Mouse (Mus musculus) MEL (cell line): ENCODE data around the gene Hebp1. TPM values are rescaled to one million over a fixed set of nuclear protein-coding genes. Genes with fewer than 3 reads are reported as not detected.

ENCODE experiments used
- DNase-seq: peaks from one replicate; pipeline ENCODE4 v3.0.0; 2011; ENCODE audit warnings: low read depth, low spot score
- H3K27ac ChIP-seq: 2 replicates; pipeline ENCODE4 v1.5.1; 2012; ENCODE audit warnings: low read depth, mild to moderate bottlenecking, control low read depth, low read length, moderate library complexity; ENCODE audit not compliant: control insufficient read depth
- H3K27me3 ChIP-seq, 2 experiments: fragments of 150-350 bp in 1 of 2; sonication (generic) in 1 of 2; 2 replicates each; pipeline ENCODE4 v1.6.1; 2012; ENCODE audit warnings: low read length in 2 of 2, mild to moderate bottlenecking in 2 of 2, improper control_type of control experiment in 1 of 2, moderate library complexity in 1 of 2; ENCODE audit not compliant: insufficient read depth in 2 of 2, control insufficient read depth in 1 of 2
- H3K36me3 ChIP-seq, 2 experiments: 2 replicates each; pipeline ENCODE4 v1.6.1; 2012 to 2014; ENCODE audit warnings: low read length in 2 of 2, improper control_type of control experiment in 1 of 2, inconsistent platforms in 1 of 2, mild to moderate bottlenecking in 1 of 2; ENCODE audit not compliant: insufficient read depth in 2 of 2, control insufficient read depth in 1 of 2
- H3K4me1 ChIP-seq, 2 experiments: fragments of 150-350 bp in 1 of 2; sonication (generic) in 1 of 2; 2 replicates each; pipeline ENCODE4 v1.6.1; 2012; ENCODE audit warnings: low read length in 2 of 2, improper control_type of control experiment in 1 of 2, mild to moderate bottlenecking in 1 of 2; ENCODE audit not compliant: insufficient read depth in 2 of 2, control insufficient read depth in 1 of 2
- H3K4me3 ChIP-seq, 2 experiments: fragments of 150-350 bp in 1 of 2; sonication (generic) in 1 of 2; 2 replicates each; pipeline ENCODE4 v1.5.1; 2012; ENCODE audit warnings: low read depth in 2 of 2, low read length in 2 of 2, mild to moderate bottlenecking in 2 of 2, moderate library complexity in 2 of 2, control low read depth in 1 of 2, improper control_type of control experiment in 1 of 2; ENCODE audit not compliant: control insufficient read depth in 1 of 2, insufficient read depth in 1 of 2
- H3K79me2 ChIP-seq: 2 replicates; pipeline ENCODE4 v1.6.1; 2012; ENCODE audit warnings: mild to moderate bottlenecking, low read length, moderate library complexity; ENCODE audit not compliant: control insufficient read depth, poor library complexity, insufficient read depth
- H3K9ac ChIP-seq: 2 replicates; pipeline ENCODE4 v1.6.1; 2012; ENCODE audit warnings: low read depth, mild to moderate bottlenecking, control low read depth, low read length, moderate library complexity; ENCODE audit not compliant: control insufficient read depth, poor library complexity, severe bottlenecking
- H3K9me3 ChIP-seq: fragments of 150-350 bp; sonication (generic); replicated peaks from 2 replicates; pipeline ENCODE4 v1.6.1; 2012; ENCODE audit warnings: mild to moderate bottlenecking, low read length, improper control_type of control experiment, moderate library complexity; ENCODE audit not compliant: insufficient read depth
- CHD1 ChIP-seq: IDR thresholded peaks from 2 replicates; pipeline ENCODE4 v1.6.1; 2012; ENCODE audit warnings: low read depth, mild to moderate bottlenecking, inconsistent platforms, low read length, improper control_type of control experiment
- CHD2 ChIP-seq: IDR thresholded peaks from 2 replicates; pipeline ENCODE4 v1.6.1; 2011; ENCODE audit warnings: low read length, improper control_type of control experiment
- E2F4 ChIP-seq: IDR thresholded peaks from 2 replicates; pipeline ENCODE4 v1.6.1; 2011; ENCODE audit warnings: low read depth, low read length, improper control_type of control experiment, borderline replicate concordance
- ETS1 ChIP-seq: IDR thresholded peaks from 2 replicates; pipeline ENCODE4 v1.6.1; 2012; ENCODE audit warnings: low read depth, mild to moderate bottlenecking, inconsistent platforms, low read length, improper control_type of control experiment, moderate library complexity
- GABPA ChIP-seq: IDR thresholded peaks from 2 replicates; pipeline ENCODE4 v1.6.1; 2012; ENCODE audit warnings: low read depth, mild to moderate bottlenecking, inconsistent platforms, low read length, improper control_type of control experiment, moderate library complexity
- JUND ChIP-seq: IDR thresholded peaks from 2 replicates; pipeline ENCODE4 v1.6.1; 2011; ENCODE audit warnings: low read depth, mild to moderate bottlenecking, improper control_type of control experiment, low read length
- MAFK ChIP-seq: IDR thresholded peaks from 2 replicates; pipeline ENCODE4 v1.6.1; 2011; ENCODE audit warnings: low read depth, mild to moderate bottlenecking, low read length, improper control_type of control experiment, borderline replicate concordance
- MAX ChIP-seq: IDR thresholded peaks from 2 replicates; pipeline ENCODE4 v1.6.1; 2011; ENCODE audit warnings: low read length, improper control_type of control experiment
- MAZ ChIP-seq: IDR thresholded peaks from 2 replicates; pipeline ENCODE4 v1.6.1; 2012; ENCODE audit warnings: low read depth, mild to moderate bottlenecking, inconsistent platforms, low read length, improper control_type of control experiment
- MEF2A ChIP-seq: IDR thresholded peaks from 2 replicates; pipeline ENCODE4 v1.6.1; 2014; ENCODE audit warnings: low read depth, mild to moderate bottlenecking, inconsistent platforms, low read length, improper control_type of control experiment; ENCODE audit not compliant: poor library complexity, insufficient replicate concordance, severe bottlenecking; ENCODE audit errors: extremely low read depth
- MXI1 ChIP-seq: IDR thresholded peaks from 2 replicates; pipeline ENCODE4 v1.6.1; 2011; ENCODE audit warnings: mild to moderate bottlenecking, low read depth, low read length, improper control_type of control experiment
- NELFE ChIP-seq: IDR thresholded peaks from 2 replicates; pipeline ENCODE4 v1.6.1; 2011; ENCODE audit warnings: low read depth, low read length, improper control_type of control experiment
- POLR2A ChIP-seq, 2 experiments: IDR thresholded peaks; 2 replicates each; pipeline ENCODE4 v1.6.1; 2011 to 2012; ENCODE audit warnings: low read length in 2 of 2, mild to moderate bottlenecking in 2 of 2, control low read depth in 1 of 2, improper control_type of control experiment in 1 of 2, low read depth in 1 of 2, moderate library complexity in 1 of 2; ENCODE audit not compliant: control insufficient read depth in 1 of 2, insufficient read depth in 1 of 2, poor library complexity in 1 of 2
- POLR2AphosphoS2 ChIP-seq: IDR thresholded peaks from 2 replicates; pipeline ENCODE4 v1.6.1; 2011; ENCODE audit warnings: low read length, improper control_type of control experiment
- RAD21 ChIP-seq: IDR thresholded peaks from 2 replicates; pipeline ENCODE4 v1.6.1; 2011; ENCODE audit warnings: mild to moderate bottlenecking, low read depth, low read length, improper control_type of control experiment
- TAL1 ChIP-seq: IDR thresholded peaks from 2 replicates; pipeline ENCODE4 v1.6.1; 2012; ENCODE audit warnings: mild to moderate bottlenecking, inconsistent platforms, low read length, moderate library complexity, mixed read lengths
- TCF12 ChIP-seq: IDR thresholded peaks from 2 replicates; pipeline ENCODE4 v1.6.1; 2014; ENCODE audit warnings: low read depth, mild to moderate bottlenecking, inconsistent platforms, low read length, improper control_type of control experiment, moderate library complexity
- UBTF ChIP-seq: IDR thresholded peaks from 2 replicates; pipeline ENCODE4 v1.6.1; 2012; ENCODE audit warnings: low read depth, mild to moderate bottlenecking, inconsistent platforms, low read length, improper control_type of control experiment, moderate library complexity, borderline replicate concordance; ENCODE audit not compliant: insufficient read depth
- USF1 ChIP-seq: IDR thresholded peaks from 2 replicates; pipeline ENCODE4 v1.6.1; 2014; ENCODE audit warnings: low read depth, mild to moderate bottlenecking, inconsistent platforms, low read length, improper control_type of control experiment, moderate library complexity
- USF2 ChIP-seq, 2 experiments: IDR thresholded peaks; 2 replicates each; pipeline ENCODE4 v1.6.1; 2011 to 2012; ENCODE audit warnings: improper control_type of control experiment in 2 of 2, low read length in 2 of 2, borderline replicate concordance in 1 of 2, inconsistent platforms in 1 of 2, low read depth in 1 of 2, mild to moderate bottlenecking in 1 of 2; ENCODE audit not compliant: insufficient read depth in 1 of 2
- polyA plus RNA-seq, 2 experiments: library from polyadenylated mRNA; stranded (reverse) in 1 of 2; unstranded in 1 of 2; fragments of >175 nt in 1 of 2; fragments of >200 nt in 1 of 2; gene quantifications; 2 replicates each; pipeline versions ENCODE4 v1.2.1 to v1.2.4; 2012; ENCODE audit warnings: low replicate concordance in 2 of 2, low read depth in 1 of 2; ENCODE audit not compliant: insufficient read length in 2 of 2, insufficient read depth in 1 of 2, missing spikeins in 1 of 2
- total RNA-seq: library from RNA; depleted of rRNA; stranded (reverse); fragments of 300-350 nt; gene quantifications from 2 replicates; pipeline ENCODE4 v1.2.3, GENCODE M21; 2012

Hebp1 gene
- total and polyA plus RNA-seq, 3 experiments = 16.7 to 25.1 TPM; not detected in 1

DNA sequence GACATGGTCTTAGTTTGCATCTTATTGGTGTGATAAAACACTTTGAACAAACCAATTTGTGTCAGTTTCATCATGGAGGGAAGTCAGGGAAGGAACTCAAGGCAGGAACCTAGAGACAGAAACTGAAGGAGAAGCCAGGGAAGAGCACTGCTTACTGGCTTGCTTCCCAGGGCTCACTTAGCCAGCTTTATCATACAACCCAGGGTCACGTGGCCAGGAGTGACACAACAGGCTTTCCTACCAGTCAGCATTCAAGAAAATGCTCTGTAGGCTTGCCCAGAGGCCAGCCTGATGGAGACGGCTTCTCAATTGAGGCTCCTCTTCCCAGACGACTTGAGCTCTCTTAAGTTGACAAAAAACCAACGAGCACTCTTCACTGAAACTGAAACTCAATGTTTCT is 2.9 kb downstream of the Hebp1 start:
- no peaks in the 10 kb centered on the region for H3K9me3 ChIP-seq
- peaks cover 9 to 13% of the 10 kb centered on the region in 2 experiments; a peak in 3 of 4 replicates for H3K4me1 ChIP-seq
- no peak overlapping the region for H3K27ac ChIP-seq
- no peak for DNase-seq
- H3K79me2 ChIP-seq = peaks cover 2% of the 10 kb centered on the region
- peaks cover 0 to 12% of the 10 kb centered on the region in 2 experiments; a peak in 2 of 4 replicates for H3K36me3 ChIP-seq
- no peaks in the 10 kb centered on the region for H3K27me3 ChIP-seq
- H3K4me3 ChIP-seq = no peak overlapping the region
- no peak for TF ChIP-seq POLR2AphosphoS2
- TF ChIP-seq USF2 (IDR thresholded peaks at IDR 0.05; ENCODE audit: borderline replicate concordance in 1 of 2, insufficient read depth in 1 of 2, low read depth in 1 of 2, low read length in 2 of 2) = 0 out of 4 replicates have a peak, but pooled peaks of 1 of the 2 experiments have one; percentile 42
- TF ChIP-seq RAD21 = no peak
- TF ChIP-seq MXI1 = no peak
- TF ChIP-seq MAX = no peak
- TF ChIP-seq CHD1 = no peak
- peak; percentile 83 for TF ChIP-seq USF1
- TF ChIP-seq POLR2A (IDR thresholded peaks at IDR 0.05; ENCODE audit: control insufficient read depth in 1 of 2, insufficient read depth in 1 of 2, low read depth in 1 of 2, low read length in 2 of 2, poor library complexity in 1 of 2) = no peak
- H3K9ac ChIP-seq = no peak overlapping the region

DNA sequence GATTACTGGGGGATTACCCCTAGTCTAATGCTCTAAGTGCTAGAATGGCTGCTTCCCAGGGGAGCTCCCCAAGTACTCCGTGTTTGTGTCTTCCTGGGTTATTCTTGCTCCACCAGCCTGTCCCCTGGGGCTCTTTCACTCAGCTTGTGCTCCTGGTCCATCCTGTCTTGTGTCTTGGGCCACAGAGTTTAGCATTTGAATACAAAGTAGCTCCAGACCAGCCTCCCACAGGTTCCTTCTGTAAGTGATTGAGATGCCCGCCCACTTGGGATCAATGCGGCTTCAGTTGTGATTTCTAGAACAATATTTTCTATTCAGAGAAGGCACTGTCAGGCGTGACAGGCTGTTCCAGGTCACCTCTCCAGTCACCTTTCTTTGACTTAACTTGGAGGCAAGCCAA is 4.1 kb downstream of the Hebp1 start:
- no peak for DNase-seq
- no peak overlapping the region for H3K27ac ChIP-seq
- H3K4me3 ChIP-seq = no peak overlapping the region
- peaks cover 0 to 6% of the 10 kb centered on the region in 2 experiments; a peak in 2 of 4 replicates for H3K36me3 ChIP-seq
- no peaks in the 10 kb centered on the region for H3K27me3 ChIP-seq
- peaks cover 5 to 11% of the 10 kb centered on the region in 2 experiments; a peak in 2 of 4 replicates for H3K4me1 ChIP-seq
- TF ChIP-seq TAL1 = no peak
- TF ChIP-seq UBTF = no peak
- TF ChIP-seq GABPA = no peak
- TF ChIP-seq CHD2 = no peak
- no peak for TF ChIP-seq ETS1
- TF ChIP-seq MAZ = no peak
- TF ChIP-seq MXI1 = no peak
- no peak for TF ChIP-seq MEF2A
- TF ChIP-seq CHD1 = no peak
- no peak for TF ChIP-seq JUND
- no peak for TF ChIP-seq MAFK
- TF ChIP-seq NELFE = no peak
- TF ChIP-seq POLR2A (IDR thresholded peaks at IDR 0.05; ENCODE audit: control insufficient read depth in 1 of 2, insufficient read depth in 1 of 2, low read depth in 1 of 2, low read length in 2 of 2, poor library complexity in 1 of 2) = no peak
- no peak for TF ChIP-seq E2F4
- TF ChIP-seq TCF12 = no peak
- no peak overlapping the region for H3K9ac ChIP-seq
- H3K9me3 ChIP-seq = no peaks in the 10 kb centered on the region
- H3K79me2 ChIP-seq = no peaks in the 10 kb centered on the region; the same call in 1 of the 2 replicates
